Mouse (Mus musculus) cerebellum, postnatal 10 days (tissue): ENCODE data around the gene Tnnc1.
A peak's percentile ranks its signal among the peaks of the same experiment; 100 is the strongest.

Experiments used
- DNase-seq, 2 experiments: peaks; one replicate each; pipeline ENCODE4 v3.0.0; 2021; ENCODE audit warnings: mixed read lengths in 2 of 2

The Tnnc1 gene

GRCm38 (mm10) chr14:31208084-31208483 lies at the start of gene Tnnc1:
Gene Tnnc1, plus strand, starts transcription at chr14:31208312.
- DNase-seq = peak in 1 of 2 experiments; percentile 32

DNA sequence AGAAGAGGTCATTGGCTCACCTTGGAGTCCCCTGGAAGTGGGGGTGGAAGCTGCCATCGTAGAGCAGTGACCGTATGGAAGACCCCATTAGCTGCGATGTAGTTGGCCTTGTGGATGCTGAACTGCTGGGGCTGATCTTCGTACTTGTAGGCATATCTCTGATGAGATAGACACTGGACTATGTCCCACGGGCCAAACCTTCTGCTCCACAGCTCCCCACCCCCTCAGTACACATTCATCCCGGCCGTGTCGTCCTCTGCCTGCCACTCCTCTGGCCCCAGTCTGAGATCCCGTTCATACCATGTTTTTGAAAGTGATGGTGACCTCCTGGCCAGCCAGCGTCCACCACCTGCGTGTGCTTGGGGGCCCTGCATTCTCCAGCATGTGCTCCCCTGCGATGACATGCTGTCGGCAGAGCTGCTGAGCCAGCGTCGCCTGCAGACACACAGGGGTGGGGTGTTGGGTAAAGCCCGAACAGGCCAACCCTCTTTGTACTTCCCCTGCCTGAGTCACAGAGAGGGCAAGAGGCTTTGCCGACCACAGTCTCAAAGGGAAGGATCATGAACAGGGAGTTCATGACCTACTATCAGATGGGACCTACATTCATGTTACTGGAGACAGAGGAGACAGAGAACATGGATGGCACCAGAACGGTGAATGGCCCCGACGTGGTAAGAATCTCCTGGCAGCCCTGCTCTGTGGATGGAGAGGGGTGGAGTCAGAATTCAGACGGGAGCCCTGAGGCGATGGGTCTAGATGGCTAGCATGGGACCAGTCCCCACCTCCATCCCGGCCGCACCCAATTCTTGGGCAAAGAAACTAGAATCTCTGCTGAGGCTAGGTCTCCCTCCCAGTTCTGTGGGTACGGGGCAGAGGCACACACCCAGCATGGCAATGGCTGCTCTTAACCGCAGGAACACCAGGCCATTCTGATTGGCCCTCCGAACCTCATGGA lies 47.6 kb upstream of the Tnnc1 start:
- DNase-seq = no peak

- no peak for DNase-seq
Measured at GRCm38 (mm10) chr14:31161191-31161590, 46.9 kb upstream of the Tnnc1 start.

DNA sequence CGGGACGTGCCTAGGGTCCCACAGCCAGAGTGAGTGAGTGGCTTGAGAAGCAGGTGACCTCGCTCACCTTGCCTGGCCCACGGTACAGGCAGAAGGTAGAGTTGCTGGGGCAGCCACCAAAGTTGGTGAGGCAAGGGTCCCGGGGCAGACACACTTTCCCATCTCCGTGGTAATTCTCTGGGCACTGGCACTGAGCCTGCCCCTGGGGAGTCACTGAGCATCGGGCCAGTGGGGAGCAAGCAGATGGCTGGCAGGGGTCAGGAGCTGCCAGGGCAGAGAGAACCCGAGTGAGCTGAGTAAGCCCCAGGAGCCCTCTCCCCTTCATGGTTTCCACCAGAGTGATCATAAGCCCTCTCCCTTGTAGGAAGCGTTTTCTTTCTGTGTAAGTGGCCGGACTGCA lies 46.5 kb upstream of the Tnnc1 start:
- DNase-seq = peak; percentile 63 to 74

DNA sequence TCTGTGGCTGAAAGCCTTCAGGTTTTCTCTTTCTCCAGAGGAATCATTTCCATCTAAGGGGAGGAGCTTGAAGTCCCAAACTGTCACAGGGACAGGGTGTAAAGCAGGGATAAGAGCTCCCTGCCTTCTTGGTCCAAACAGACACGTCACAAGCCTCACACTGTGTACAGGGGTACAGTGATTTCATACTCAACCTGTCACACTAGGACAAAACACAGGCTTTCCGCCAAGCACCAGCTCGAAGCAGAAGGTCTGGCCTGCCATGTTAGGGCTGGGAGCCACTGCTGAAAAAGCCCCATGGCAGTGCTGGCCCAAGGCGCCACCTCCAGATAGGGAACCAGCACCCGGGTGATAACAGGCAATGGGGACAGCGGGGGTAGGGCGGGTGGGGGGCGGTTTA lies 44.0 kb upstream of the Tnnc1 start:
- peak; percentile 84 to 87 for DNase-seq

DNA sequence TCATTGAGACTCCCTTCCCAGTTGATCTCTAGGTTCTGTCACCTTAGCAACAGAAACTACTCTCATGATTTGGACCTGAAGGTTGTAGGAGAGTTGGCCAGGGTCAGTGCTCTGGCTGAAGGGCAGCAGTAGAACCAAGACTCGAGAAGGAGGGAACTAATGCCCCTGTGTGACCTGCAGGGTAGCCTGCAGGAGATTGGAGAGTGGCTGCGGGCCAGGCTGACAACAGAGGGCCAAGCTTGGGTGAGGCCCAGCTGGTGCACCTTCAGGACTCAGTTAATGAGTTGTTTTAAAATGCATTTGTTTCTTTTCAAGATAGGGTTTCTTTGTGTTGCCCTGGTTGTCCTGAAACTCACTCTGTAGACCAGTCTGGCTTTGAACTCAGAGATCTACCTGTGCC lies 43.1 kb upstream of the Tnnc1 start:
- DNase-seq = peak; percentile 60 to 69

DNA sequence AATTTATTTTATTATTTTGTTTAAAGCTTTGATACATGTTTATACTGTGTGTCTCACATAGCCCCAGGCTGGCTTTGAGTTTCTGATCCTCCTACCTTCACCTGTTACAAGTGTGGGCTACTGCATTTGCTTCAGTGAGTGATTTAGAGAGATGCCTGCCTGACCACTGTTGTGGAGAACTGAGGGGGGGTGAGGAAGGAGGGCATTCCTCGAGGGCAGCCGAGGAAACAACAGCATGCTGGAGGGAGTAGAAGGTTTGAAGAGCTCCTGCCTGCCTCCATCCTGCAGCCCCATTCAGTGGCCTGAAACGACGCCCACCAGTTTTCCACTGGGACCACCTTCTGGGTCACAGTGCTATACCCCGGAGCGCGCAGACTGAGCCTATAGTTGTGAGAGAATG lies 42.7 kb upstream of the Tnnc1 start:
- no peak for DNase-seq

DNA sequence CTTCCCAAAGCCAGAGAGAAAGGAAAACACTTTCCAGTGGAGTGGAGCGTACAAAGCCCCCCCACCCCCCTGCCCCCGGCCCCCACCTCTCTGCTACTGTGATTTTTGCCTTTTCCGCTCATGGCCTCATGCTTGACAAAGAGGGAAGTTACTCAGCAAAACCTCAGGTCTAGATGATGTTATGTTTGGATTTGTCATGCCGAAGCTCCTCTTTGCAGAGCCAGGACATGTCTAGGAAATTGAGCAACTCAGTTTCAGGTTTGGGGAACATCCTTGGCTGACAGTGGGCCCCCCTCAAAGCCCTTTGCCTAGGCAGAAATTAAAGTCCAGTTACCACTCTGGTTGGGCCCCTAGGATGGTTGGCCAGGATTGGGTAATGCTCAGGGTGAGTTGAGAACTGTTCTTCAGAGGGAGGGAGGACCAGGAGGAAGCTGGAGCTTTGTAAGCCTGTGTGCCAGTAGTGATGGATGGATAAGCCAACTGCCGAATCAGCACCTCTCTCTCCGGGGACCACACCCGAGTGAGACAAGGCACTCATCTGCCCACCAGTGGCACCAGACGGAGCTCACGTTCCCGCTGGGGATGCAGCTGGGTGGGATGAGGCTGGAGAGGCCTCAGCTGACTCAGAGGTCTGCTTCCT lies 42.0 kb upstream of the Tnnc1 start:
- DNase-seq = peak; percentile 49 to 67

GRCm38 (mm10) chr14:31166827-31167226 lies 41.3 kb upstream of the Tnnc1 start:
- peak; percentile 67 to 76 for DNase-seq

DNA sequence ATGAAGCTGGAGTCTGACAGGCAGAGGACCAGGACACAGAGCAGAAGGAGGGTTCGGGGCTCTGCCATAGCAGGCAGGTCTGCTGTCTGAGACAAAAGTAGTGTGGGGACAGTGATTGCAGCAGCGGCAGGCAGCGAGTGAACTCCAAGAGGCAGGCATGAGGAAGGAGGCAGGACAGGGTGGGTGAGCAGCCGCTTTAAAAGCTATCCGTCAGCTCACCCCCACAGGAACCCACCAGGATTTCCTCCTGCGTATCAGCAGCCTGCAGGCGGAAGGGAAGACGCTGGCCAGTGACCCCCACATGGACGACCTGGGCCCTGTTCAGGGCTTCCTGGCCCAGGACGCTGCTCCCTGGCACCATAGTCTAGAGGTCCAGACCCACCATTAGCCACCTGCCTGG lies 39.7 kb upstream of the Tnnc1 start, which contains the start of gene Stab1:
Gene Stab1, minus strand, starts transcription at position 217 of the 400 bp plus-strand sequence.
- no peak for DNase-seq

DNA sequence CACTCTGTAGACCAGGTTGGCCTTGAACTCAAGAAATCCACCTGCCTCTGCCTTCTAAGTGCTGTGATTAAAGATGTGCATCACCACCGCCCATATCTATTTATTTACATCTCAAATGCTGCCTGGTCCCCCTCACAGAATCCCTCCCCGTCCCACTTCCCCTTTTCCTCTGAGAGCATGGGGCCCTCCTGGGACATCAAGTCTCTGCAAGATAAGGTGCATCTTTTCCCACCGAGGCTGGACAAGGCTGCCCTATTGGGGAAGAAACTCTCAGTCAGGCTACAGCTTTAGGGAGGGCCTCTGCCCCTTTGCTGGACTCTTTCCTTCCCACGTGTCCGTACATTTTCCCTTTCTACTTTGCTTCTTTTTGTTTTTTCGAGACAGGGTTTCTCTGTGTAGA lies 38.6 kb upstream of the Tnnc1 start:
- DNase-seq = no peak

GRCm38 (mm10) chr14:31170963-31171362 lies 37.1 kb upstream of the Tnnc1 start:
- no peak for DNase-seq

DNA sequence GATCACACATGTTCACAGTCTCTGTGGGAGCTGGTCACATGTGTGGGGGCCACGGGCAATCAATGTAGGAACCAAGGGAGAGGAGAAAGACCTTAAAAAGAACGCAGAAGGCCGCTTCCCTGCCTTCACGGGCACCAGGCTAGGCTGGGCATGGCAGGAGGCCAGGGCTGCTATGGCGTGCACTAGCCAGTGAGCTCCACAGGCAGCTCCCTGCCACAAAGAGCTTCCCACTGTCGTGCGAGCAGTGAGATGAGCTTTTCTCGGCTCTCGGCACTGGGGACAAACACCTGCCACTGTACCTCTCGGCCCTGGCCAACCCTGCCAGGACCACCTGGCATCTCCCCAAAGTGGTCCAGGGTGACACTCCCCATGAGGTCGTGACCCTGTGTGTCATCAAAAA lies 36.7 kb upstream of the Tnnc1 start:
- peak; percentile 84 to 86 for DNase-seq

DNA sequence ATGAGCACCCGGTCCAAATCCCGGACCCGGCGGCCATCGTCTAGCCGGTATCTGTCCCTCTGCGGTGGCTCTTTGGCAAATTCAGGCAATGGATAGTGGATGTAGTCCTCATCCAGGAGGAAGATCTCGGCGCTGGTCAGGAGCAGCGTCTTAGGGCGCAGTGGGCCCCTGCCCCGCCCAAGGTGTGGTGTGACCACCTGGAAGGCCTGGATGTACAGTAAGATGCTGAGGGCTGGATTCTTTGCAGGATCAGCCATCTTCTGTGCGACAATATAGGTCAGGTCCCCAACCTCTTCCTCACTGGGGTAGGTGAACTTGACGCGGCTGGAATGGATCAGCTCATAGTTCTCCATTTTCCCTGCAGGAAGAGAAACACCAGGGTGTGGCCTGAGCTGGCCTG lies 36.3 kb upstream of the Tnnc1 start:
- no peak for DNase-seq

GRCm38 (mm10) chr14:31172781-31173455 lies 35.2 kb upstream of the Tnnc1 start:
- peak; percentile 60 to 66 for DNase-seq

DNA sequence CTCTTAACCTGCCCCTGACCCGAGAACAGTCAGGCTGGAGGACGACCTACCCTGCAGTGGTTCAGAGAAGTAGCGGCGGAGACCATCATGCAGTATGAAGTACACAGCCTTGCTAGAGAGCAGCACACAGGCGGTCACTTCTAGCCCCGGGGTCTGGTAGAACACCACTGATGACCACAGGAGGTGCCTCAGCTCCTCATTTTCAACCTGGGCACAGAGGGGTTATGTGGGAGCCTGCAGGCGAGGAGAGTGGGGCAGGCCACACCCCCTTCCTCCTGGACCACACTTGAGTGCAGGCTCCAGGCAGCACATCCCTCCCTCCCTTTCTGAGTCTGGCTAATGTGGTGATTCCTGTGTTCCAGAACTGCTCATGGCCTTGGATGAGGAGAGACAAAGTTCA lies 34.6 kb upstream of the Tnnc1 start:
- DNase-seq = no peak

DNA sequence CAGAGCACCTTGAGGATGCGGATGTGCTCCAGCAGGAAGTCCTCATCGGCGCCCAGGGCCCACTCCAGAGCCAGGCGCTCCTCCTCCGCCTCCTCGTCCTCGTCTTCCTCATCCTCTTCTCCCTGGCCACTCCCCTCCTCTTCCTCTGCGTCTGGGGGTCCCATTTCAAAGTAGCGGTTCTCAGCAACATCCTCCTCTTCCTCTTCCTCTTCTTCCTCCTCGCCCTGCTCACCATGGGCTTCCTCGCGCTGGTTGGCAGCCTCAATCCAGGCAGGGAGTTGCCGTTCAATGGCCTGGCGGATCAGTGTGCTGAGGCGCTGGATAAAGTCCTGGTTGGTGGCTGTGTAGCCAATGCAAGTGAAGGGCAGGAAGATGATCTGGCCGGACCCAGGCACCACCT lies 30.8 kb upstream of the Tnnc1 start:
- DNase-seq = no peak

DNA sequence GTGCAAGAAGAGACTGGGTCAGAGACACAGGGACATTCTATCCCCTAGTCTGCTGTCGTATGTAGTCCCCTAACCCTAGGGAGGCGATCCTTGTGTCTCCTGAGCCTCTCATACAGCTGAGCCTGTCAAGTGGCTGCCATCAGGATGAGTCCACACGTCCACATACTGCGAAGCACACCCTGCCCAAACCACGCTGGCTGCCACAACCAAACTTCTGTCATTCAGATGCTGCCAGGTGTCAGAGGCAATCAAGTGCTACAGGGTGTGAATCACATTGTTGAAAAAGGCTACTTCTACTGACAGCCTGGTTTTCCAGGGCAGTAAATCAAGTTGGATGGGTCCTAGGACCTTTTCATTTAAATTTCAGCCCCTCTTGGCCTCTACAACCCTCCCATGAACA lies 30.4 kb upstream of the Tnnc1 start:
- DNase-seq = no peak

GRCm38 (mm10) chr14:31179677-31180365 lies 28.3 kb upstream of the Tnnc1 start:
- peak; percentile 68 to 78 for DNase-seq

GRCm38 (mm10) chr14:31181512-31181911 lies 26.6 kb upstream of the Tnnc1 start:
- DNase-seq = no peak

DNA sequence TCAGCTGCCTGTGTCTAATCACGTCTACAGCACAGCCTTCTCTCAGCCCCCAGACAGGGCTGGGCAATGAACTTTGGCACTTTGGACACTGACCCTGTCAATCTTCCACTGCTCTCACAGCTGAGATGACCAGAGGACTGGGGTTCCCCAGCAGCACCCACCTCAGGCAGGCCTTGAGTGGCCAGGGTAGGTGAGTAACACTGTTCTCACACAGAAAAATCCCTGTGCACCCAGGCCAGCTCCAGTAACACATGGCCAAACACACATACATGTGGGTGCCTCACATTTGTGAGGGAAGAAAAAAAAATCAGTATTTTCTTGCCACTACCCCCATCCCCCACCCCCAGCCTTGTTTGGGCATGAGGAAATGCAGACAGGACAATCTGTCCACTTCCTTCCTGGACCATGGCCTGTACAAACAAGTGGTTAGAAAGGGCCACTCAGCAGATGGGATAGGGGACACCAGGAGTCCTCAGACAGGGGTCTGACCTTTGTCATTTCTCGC lies 25.3 kb upstream of the Tnnc1 start:
- DNase-seq = no peak

DNA sequence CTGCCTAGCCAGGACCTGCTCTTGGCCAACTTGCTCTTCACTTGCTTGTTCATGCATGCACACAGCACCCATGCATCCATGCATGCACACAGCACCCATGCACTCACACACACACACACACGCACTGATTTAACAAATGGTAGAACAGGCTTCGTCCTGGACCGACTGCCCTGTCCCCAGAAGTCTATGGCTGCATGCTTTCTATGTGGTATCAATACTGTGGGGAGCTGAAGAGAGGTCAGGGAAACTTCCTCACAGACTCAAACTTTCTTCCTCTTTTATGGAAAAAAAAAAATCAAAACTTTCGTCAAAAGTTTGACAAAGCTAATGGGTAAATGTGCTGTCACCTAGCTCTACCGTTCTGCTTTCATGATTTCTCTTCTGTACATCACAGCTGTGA lies 24.6 kb upstream of the Tnnc1 start:
- DNase-seq = no peak

DNA sequence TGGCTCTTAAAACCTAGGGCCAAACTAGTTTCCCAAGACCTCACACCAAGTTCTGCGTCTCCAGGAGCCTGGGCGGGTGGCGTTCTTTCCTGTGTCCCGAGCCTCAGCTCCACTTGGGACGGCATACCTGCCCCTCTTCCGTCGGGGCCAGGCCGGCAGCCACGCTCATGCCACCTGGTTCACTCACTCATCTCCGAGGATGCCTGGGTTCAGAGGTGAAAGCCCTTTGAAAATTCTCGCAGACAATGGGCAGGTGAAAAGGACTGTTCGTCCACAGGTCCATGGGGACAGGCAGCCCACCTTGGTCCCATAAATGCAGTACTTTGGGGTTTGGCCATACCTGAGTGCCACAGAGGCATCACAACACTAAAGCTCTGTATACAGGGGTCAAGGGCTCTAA lies 23.9 kb upstream of the Tnnc1 start:
- DNase-seq = no peak
